Mouse (Mus musculus): Measurements from ENCODE around the gene Cxcl14. TPM values are rescaled to one million over a fixed set of nuclear protein-coding genes. Genes with fewer than 3 reads are reported as not detected.

Cxcl14 gene
- total RNA-seq, 2 experiments from 2014 or later = 15.8 to 20.0 TPM

DNA sequence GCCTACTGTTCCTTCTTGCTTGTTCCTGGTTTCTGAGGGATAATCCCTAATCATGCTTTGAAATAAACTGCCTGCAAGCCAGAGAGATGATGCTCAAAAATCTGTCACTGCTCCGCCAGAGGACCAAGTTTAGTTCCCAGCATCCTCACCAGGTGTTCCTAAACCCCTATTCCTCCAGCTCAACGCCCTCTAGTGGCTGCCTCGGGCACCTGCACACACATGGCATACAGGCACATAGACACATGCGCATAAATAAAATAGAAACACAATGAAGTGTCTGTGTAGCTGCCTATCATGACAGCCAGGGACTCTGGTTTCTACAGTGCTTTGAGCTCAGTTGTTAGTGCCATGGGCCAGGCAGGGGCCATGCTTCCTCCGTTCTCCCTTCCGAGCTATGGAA lies 6.4 kb downstream of the Cxcl14 start:
- DNase-seq = no peak

DNA sequence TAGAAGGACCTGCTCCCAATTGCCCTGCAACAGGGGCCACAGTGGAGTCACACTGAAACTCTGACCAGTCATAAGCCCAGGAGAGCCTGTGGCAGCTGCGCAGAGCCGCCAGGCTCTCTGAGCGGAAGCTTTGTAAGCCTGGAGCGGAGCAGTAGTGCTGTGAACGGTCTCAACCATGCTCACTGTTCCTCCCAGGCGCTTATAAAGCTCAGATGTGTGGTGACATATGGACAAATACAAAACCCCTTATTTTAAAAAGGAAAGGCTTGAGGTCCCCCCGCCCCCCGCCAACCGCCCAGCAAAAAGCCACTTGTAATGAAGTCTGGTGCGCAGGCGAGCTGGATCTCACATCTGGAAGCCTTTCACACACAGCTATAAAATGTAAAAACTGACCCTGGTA lies 7.1 kb downstream of the Cxcl14 start:
- DNase-seq = no peak

DNA sequence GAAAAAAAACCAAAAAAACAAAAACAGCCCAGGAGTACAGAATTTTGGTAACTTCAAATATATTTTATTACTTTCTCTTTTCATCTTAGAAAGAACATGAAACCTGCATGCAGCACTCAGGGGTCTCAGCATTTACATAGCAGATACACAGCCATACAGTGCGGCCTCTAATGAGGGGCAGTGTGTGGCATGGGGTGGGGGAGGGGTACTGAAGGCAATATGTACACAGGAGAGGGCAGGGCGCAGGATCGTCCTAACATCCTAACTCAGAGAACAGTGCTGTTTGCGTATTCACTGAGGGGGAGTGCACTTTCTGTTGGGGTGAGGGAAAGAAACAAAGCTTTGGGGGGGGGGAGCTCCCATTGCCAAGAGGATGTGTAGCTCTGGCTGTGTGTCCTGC lies 7.8 kb downstream of the Cxcl14 start:
- DNase-seq = no peak

DNA sequence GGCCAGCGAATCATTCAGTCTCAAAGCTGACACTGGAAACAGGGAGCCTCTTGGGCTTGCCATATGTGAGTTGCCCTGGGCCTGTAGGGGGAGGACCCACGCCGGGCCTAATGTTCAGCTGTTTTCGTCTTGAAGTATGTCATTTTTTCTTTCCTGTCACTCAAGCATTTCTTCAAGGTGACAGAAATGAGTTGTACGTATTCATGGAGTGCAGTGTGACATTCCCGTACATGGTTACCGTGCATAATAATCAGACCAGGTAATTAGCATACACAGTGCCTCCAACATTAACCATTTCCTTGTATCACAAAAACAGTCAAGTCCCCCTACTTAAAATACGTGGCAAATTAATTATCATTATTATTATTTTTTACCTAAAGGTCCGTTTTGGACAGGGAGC lies 9.3 kb downstream of the Cxcl14 start:
- no peak for DNase-seq

DNA sequence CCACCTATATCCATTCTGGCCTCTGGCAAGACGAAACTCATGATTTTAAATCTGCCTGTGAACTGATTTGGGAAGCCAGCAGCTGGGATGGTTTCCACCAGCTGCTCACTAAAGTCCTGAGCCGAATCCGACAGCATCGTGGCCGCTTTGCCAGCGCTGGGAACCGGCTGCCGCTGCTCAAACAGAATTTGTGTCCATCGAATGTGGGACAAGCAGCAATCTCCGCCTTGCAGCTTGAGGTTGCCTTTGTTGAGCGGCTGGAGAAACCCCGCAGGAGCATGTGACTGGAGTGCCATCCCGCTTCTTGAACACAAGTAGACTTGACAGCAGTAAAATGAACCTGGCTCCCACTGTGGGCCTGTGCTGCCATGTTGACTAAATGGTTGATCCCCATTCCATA lies 13.0 kb downstream of the Cxcl14 start:
- no peak for DNase-seq

DNA sequence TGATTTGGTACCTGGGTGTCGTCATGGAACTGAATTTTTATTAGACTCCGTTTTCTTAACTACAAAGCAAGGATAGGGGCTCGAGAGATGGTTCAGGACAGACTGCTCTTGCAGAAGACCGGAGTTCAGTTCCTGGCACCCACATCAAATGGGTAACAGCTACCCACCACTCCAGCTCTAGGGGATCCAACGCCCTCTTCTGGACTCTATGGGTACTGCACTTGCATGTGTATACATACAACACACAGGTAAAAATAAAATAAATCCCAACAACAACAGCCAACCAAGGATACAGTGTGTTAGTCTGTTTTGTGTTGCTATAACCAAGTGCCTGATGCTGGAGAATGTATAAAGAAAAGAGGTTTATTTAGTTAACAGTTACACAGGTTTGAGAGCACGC lies 16.0 kb downstream of the Cxcl14 start:
- no peak for DNase-seq

DNA sequence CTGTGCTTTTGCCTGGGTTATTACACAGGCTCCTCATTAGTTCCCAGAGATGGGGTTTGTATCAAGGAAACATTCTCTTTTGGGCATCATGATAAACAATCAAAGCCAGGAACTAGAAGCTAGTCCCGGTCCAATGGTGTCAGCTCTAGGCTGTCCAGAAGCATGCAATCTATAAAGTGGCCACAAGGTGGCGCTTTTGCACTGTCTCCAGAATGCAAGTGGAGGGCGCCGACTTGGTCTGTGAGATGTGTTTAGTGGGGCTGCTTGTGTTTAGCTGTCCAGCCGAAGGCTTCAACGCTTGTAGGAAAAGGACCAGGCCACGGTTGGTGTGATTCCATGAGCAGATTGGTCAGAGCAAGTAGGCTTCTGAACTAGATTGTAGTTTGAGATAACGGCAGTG lies 16.9 kb downstream of the Cxcl14 start:
- DNase-seq = peak; percentile 90

DNA sequence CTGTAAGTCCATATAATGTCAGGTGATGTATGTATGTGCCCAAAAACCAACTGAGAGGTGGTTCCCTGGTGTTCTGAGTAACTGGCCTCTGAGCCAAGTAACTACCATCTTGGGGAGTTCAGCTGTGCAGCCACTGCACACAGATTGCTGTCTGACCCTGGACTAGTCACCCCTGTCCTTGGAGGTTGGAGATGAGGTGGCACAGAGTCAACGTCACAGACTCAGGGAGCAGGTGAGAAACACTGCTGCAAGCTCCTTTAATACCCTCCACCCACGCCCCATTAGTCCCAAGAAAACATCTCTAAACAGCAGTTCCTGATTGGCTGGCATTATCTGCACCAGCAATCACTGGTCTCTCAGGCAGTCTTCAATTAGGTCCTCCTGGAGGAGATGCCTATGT lies 21.2 kb downstream of the Cxcl14 start:
- no peak for DNase-seq

DNA sequence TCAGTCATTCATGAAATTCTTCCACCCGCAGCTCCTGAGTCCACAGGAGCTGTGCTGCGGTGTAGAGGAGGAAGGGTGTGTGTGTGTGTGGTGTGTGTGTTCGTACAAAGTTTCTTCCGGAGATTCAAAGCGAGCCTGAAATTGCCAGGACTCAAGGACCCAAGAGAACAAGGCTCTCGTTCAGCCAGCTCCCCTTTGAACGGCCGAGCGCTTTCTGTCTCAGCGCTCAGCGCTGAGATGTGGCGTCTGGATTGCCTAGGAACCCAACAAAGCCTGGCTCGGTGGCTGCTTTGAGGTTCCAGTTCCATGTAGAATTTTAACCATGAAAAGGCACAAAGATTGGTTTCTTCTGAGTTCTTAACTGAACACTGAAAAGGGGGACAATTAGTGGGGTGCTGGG lies 26.2 kb downstream of the Cxcl14 start:
- DNase-seq = no peak

DNA sequence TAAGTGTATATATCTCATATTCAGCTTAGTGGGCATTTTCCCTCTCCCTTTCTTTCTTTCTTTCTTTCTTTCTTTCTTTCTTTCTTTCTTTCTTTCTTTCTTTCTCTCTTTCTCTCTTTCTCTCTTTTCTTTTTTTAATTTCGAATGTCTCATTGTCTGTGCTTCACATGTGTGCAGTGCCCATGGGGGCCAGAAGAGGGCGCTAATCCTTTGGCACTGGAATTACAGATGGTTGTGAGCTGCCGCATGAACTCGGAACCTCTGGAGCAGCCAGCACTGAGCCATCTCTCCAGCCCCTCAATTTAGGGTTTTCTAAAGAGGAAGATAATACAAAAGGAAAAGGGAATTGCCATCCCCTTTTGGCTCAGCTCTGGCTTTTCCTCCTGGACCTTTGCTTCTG lies 29.0 kb downstream of the Cxcl14 start:
- DNase-seq = no peak

DNA sequence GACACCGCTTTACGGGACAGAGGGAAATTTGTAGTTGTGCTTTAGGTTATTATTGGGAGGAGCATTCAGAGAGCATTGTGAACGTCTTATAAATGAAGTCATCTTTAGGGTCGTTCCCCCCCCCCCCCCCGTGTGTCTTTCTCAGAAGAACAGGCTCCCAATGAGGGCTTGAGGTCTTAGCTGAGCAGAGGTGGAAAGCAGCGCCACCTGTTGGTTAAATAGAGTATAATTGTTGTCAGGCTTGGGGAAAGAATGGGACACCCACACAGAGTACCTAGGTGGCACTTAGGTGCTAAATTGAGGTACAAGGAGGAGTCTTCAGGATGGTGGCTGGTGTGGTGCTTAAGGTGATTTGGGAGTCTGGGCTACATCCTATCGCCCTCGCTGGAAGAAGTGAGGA lies 29.9 kb downstream of the Cxcl14 start:
- peak; percentile 28 for DNase-seq

DNA sequence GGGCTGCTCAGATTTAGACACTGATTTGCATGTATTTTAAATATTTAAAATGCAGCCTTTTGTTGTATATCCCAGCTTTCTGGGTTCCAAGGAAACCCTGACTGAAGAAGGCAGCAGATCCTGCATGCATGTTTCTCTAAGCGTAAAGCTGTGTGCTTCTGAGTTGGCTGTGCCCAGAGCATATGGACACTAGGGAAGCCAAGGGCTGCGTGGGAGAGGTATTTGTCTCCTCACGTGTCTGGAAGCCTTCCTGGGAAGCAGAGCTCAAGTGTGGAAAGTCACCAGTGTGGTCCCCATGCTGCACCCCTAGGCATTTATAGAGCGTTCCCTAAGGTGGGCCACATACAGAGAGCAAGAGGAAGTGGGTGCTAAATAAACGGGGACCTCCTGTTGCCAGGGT lies 30.7 kb downstream of the Cxcl14 start:
- DNase-seq = no peak

DNA sequence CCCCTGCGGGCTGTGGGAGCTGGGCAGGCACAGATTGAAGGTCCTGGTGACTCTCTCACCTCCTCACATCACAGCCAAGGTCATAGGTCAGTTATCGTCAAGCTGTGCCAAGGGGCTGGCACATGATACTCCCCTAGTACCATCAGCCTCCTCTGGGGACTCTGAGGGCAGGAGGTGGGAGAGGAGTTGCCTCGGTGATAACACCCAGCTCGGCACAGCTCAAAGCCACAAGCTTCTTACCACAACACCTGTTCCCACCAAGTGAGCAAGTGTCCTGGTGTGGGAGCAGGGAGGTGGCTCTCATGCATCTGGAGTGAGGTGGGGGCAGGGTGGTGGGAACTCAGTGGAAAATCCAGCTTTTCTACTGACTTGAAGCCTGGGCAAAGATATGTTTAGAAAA lies 34.1 kb downstream of the Cxcl14 start:
- DNase-seq = no peak

DNA sequence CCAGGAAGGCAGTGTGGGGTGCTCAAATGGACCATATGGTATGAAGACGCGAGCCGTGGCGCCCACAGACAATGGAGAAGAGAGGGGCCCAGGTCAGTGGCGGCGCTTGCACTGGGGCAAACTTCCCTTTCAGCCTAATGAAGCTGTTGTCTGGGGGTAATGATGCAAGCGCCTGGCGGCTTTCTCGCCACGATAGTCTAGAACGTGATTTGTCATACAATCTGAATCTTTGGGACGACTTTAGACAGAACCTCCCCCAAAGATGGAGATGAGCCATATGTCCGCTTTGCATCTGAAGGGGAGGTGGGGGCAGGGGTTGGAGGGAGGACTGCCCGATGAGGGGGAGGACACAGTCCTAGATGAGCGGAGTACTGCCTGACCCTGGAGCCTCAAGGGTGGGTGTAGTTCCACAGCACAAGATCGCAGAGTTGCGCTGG lies 36.0 kb downstream of the Cxcl14 start:
- no peak for DNase-seq

DNA sequence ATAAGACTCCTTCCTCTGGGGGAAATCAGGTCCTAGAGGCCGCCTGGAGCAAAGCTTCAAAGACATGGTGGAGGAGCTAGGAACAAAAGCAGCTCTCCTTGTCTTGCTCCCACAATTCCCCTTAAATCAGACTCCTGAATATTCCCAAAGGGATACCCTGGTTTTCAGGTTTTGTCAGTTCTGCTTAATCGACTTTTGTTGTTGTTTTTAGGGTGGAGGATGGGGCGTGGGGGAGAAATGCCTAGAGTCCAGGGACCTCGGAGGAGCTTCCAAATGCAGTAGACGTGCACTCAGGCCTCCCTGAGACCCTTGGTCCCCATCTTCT lies 36.5 kb downstream of the Cxcl14 start:
- DNase-seq = no peak

DNA sequence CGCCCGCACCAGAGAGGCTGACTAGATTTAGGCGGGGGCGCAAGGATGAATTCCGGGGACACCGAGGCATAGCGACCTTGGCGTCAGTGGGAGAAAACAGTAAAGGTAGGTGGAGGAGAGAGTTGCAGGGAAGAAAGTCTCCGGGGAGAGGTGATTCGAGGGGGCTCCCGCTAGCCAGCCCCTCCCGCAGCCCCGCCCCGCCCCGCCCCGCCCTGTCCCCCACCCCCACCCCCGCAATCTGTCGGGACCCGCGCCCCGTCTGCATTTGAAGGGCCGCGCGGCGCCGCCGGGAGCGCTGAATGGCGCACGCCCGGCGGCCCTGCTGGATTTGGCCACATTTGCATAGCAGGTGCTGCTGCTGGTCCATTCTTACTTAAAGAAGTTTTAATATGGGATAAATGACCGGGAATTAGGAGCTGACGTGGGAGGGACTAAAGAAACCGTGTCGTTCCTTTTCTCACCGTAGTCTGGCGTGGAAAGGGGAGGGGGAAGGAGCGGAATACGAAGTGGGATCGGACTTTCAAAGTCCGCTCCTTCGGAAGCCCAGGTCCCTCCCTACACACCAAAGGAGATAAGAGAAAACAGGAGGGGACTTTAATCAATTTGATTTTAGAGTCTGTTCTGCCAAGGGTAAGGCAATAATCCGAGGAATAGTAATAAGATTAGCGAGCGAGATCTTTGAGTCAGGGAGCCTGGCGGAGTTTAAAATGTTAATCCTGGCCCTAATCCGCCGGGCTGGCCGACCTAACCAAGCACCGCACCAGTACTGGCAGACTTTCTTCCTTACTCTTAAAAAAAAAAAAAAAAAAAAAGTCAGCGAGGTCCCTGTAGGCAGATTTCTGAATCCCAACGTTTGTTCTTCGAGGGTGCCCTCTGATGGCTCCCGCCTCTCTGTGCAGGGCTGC lies 37.1 kb downstream of the Cxcl14 start:
- no peak for DNase-seq

DNA sequence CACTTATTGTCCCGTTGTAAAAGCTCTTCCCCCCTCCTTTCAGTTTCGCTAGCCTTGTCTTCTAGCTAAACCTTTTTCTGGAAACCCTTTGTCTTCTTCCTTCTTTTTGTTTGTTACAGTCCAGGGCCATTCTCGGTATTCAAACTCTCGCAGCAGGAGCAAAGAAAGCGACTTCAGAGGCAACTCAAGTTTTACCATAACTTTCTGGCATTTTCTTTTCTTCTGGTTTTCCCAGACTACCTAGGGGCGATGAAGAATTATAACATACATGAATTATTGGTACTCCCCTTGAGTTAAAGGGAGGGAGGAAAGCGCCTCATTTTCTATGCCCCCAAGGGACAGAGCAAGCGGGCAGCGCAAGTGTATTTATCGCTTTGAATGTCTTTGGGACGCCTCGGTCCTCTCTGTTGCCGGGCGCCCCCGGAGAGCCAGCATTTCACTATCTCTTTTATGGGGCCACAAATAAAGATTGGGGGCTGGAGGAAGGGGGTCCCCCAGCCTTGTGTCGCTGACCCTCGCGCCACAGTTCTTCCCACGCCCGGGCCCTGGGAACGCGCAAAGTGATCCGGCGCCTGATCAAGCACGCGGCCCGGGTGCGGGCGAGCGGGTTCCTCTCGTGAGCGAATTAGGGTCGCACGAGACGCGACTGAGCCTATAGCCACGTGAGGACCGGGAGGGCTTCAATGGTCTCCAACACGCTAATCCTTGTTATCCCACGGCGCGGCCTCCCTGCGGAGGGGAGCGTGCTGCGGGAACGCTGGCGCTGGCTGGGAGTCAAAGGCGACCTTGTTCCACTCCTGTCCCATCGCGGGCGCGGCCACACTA lies 37.9 kb downstream of the Cxcl14 start:
- DNase-seq = no peak

DNA sequence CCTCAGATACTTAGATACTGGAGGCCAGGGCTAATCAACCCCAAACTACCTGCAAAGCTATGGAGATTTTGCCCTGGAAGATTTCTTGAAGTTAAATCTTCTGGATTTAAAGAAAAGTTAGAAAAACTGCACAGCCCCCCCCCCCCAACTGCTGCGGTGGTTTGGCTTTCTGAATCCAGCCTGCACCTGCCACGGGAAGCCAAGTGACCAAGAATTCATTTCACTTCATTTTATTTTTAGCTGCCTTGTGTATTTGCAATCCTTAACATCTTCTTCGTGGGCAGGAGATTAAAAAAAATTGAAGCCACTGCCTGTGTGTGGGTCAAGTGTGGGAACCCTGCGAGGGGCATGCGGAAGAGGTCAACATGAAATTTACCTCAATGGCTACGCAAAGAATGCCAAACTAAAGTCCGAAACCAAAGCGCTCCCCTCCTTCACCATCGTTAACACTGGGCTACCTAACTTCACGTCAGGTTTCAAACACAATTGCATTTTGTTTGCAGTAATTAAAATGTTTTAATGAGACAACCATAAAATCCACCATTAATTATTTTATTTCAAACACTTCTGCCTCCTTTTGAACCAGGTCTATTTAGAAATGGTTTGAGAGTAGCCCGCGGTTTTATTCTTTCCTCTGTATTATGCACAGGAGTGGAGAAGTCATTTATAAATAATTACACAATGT lies 38.7 kb downstream of the Cxcl14 start:
- no peak for DNase-seq

DNA sequence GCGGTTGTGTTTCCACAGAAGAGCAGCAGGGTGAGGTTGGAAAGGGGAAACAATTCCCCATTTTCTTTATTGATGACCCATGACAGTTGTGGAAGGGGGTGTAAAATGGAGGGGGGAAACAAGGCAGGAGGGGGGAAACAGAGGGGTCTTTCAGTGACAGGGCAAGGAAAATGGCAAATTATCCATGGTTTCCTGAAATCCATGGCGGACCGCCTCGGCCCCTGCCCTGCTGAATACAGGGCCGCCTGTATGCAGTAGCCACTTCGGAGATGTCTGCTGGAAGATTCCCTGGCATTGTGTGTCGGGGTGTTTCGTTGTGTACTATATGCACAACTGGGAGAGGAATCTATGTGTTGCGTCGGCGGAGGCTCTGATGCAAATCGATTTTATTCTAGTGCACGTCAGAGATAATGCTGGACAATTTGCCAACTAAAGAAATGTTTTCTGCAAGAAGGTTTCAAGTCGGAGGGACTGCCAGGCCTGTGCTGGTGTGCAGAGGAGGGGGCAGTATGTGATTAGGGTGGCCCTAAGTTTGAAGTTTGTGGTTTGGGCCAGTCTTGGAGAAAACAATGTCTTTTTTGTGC lies 39.5 kb downstream of the Cxcl14 start:
- DNase-seq = no peak

DNA sequence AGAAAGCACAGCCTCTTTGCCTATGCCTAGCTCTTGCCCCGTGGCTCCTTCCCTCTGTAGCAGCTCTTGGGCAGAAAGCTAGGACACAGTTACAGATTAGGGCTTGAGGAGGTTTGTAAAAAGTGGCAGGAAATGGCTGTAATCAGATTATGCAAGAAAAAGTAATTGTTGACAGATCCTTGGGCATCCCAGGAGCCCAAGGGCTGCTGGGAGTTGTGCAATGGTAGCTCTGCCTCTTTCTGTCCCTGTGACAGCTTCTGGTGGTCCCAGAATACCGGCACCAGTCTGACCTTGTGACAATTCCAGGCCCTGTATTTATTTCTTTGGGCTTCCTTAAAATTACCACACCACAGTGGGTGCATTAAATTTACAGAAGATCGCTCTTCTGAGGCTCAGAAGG lies 43.0 kb downstream of the Cxcl14 start:
- no peak for DNase-seq

DNA sequence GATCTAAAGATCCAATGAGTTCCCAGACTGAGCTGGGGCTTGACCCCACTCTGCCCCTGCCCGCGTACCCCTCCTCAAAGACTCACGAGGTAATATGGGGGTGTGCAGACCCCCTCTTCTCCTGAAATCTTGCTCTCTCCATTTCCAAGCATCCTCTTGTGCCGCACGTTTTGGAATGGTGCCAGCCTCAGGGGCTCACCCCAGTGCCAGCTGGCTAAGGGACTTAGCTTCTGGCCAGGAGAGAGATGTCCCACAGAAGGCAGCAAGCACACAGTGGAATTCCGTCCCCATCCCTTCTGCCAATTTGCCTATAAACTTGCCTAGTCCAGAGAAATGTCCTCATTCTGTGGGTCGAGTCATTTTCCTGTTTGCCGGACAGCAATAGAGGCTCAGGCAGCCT lies 43.6 kb downstream of the Cxcl14 start:
- no peak for DNase-seq

DNA sequence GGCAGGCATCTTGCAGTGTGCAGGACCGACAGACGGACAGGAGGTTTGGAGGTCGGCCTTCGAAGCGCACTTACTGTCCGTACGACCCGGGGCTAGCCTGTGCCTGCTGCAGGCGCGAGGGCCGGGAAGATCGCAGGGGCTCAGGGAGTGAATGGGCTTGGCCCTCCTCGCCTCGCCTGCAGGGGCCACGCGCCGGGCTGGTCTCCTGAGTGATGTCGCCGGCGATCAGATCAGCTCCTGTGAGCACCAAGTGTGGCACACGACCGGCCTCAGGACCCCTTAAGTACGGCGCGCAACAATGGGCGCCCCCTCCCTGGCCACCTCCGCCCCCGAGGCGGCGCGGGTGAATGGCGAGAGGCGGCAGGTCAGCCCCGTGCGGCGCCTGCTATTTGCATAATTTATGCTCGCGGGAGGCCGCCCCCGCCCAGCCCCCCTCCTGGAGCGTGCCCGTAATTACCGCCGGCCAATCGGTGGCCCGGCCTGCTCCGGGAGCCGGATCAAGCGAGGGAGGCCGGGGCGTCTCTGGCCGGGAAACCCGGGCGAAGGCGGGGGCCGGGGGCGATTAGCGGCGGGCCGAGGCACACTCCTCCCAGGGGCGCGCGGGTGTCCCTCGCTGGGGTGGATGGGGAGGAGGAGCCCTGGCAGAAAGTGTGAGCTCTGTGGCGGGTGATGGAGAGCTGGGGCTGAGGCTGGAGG lies 44.3 kb downstream of the Cxcl14 start, which contains the start of gene Neurog1:
Neurog1 (minus strand) TSS at position 240 of the 696 bp plus-strand sequence.
- DNase-seq = peak; percentile 25

All from gastrocnemius, postnatal 10 days (tissue).